In the genomic region with DNA sequence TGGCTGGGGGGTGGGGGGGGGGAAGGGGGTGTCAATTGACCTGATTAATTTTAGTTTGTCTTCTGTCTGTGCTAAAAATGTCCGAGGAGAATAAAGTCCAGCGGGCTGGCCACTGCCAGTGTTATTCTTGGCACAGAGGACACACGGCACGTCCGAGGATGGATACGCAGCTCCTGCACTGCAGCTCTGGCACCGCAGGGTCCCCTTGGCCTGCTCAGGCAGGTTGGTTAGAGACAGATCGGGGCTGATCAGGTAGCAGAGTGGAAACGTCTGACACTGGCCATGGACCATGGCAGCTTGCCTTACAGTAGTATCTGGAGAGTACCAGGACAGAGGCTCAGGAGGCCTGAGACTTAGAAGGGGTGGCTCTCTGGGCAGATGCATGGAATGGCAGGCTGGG, we compare ENCODE assay signal across 19 mouse cellular contexts. TPM values are rescaled to one million over a fixed set of nuclear protein-coding genes. Genes with fewer than 3 reads are reported as not detected.
DNase-seq lines count a peak whose midpoint lies in the region; ATAC-seq and TF ChIP-seq lines count a peak whose summit lies in the region.
"Had no signal": no experiment of that assay in that cellular context is flagged by ENCODE, and none has a peak within 500 bp of the region (broad histone marks: within the 10 kb centered on the region; RNA-seq: fewer than 3 reads in every experiment).

No protein-coding gene starts in this region.

- peaks cover 5% of the 10 kb centered on the region; the same call in 1 of the 2 replicates for H3K36me3 ChIP-seq in hindbrain, embryonic 16.5 days (ENCODE audit: control insufficient read depth, insufficient read depth, low read length)
- no peaks in the 10 kb centered on the region for H3K36me3 ChIP-seq in hindbrain, embryonic 11.5 days (ENCODE audit: control insufficient read depth, insufficient read depth, low read length)
- H3K36me3 ChIP-seq: embryonic facial prominence, embryonic 12.5 days; neural tube, embryonic 12.5 days had no signal

- H3K27ac ChIP-seq in hindbrain, embryonic 16.5 days (ENCODE audit: low read depth, low read length), result 0 out of 2 replicates have a peak overlapping the region, but pooled peaks have one; percentile 18
- no peak overlapping the region for H3K27ac ChIP-seq in hindbrain, embryonic 11.5 days (ENCODE audit: low read depth, low read length)
- H3K27ac ChIP-seq in gastrocnemius, adult 2 months, result peak overlapping the region; percentile 12; the same call in 1 of the 2 replicates
- H3K27ac ChIP-seq: embryonic facial prominence, embryonic 12.5 days; hindbrain, embryonic 15.5 days; limb, embryonic 15.5 days; neural tube, embryonic 12.5 days; stomach, postnatal 0 days had no signal

- peaks cover 2% of the 10 kb centered on the region for H3K4me1 ChIP-seq in hindbrain, embryonic 16.5 days (ENCODE audit: control insufficient read depth, insufficient read depth, low read depth, low read length)
- no peaks in the 10 kb centered on the region for H3K4me1 ChIP-seq in hindbrain, embryonic 11.5 days (replicated peaks; ENCODE audit: control insufficient read depth, insufficient read depth, low read length)
- H3K4me1 ChIP-seq: embryonic facial prominence, embryonic 12.5 days; hindbrain, embryonic 15.5 days; limb, embryonic 15.5 days; megakaryocyte, embryonic 14.5 days; neural tube, embryonic 12.5 days had no signal

- no peak overlapping the region for H3K4me2 ChIP-seq in hindbrain, embryonic 16.5 days (ENCODE audit: low read length)
- H3K4me2 ChIP-seq in hindbrain, embryonic 11.5 days (replicated peaks; ENCODE audit: low read depth, low read length), result no peak overlapping the region
- H3K4me2 ChIP-seq: embryonic facial prominence, embryonic 12.5 days; hindbrain, embryonic 15.5 days; limb, embryonic 15.5 days; lung, embryonic 14.5 days; neural tube, embryonic 12.5 days had no signal

- no peak for ATAC-seq in hindbrain, embryonic 16.5 days
- no peak for ATAC-seq in hindbrain, embryonic 11.5 days (ENCODE audit: low FRiP score)
- ATAC-seq in megakaryocyte progenitor cell, adult 5-6 weeks (replicated peaks; ENCODE audit: poor library complexity), result no peak

- no peaks in the 10 kb centered on the region for H3K27me3 ChIP-seq in hindbrain, embryonic 16.5 days (replicated peaks; ENCODE audit: control insufficient read depth, insufficient read depth, low read length)
- H3K27me3 ChIP-seq in hindbrain, embryonic 11.5 days (ENCODE audit: control insufficient read depth, insufficient read depth, low read length), result no peaks in the 10 kb centered on the region
- H3K27me3 ChIP-seq: embryonic facial prominence, embryonic 12.5 days; hindbrain, embryonic 15.5 days; limb, embryonic 15.5 days; megakaryocyte, embryonic 14.5 days; neural tube, embryonic 12.5 days had no signal

- no peak overlapping the region for H3K9ac ChIP-seq in hindbrain, embryonic 16.5 days (ENCODE audit: low read depth, low read length)
- no peak overlapping the region for H3K9ac ChIP-seq in hindbrain, embryonic 11.5 days (ENCODE audit: low read depth, low read length)
- H3K9ac ChIP-seq: embryonic facial prominence, embryonic 12.5 days; hindbrain, embryonic 15.5 days; limb, embryonic 15.5 days; lung, embryonic 14.5 days; neural tube, embryonic 12.5 days had no signal

- no peak for TF ChIP-seq CTCF in gastrocnemius, adult 2 months (IDR thresholded peaks at IDR 0.05)

- DNase-seq in cerebellum, postnatal 14 days, result peak; percentile 65 to 76
- no peak for DNase-seq in cerebellum, postnatal 4 days (ENCODE audit: low spot score in 2 of 2)
- no peak for DNase-seq in hindbrain, embryonic 11.5 days (ENCODE audit: low spot score)
- peak; percentile 83 for DNase-seq in gastrocnemius, adult 2 months
- DNase-seq in heart, postnatal 14 days, result peak; percentile 21 to 29
- DNase-seq in embryo, embryonic 9.5 days (ENCODE audit: extremely low spot score), result no peak
- DNase-seq: cerebellum, adult 9-11 months; lung, embryonic 14.5 days; retina, postnatal 1 day had no signal

- H3K4me3 ChIP-seq in hindbrain, embryonic 16.5 days (ENCODE audit: low read length), result no peak overlapping the region
- no peak overlapping the region for H3K4me3 ChIP-seq in hindbrain, embryonic 11.5 days (ENCODE audit: low read depth, low read length)
- no peak overlapping the region for H3K4me3 ChIP-seq in gastrocnemius, adult 2 months
- H3K4me3 ChIP-seq: embryonic facial prominence, embryonic 12.5 days; hindbrain, embryonic 15.5 days; limb, embryonic 15.5 days; megakaryocyte, embryonic 14.5 days; neural tube, embryonic 12.5 days had no signal

- WGBS in hindbrain, embryonic 16.5 days, result 78% methylated on average over 9 of the region's 9 CpGs
- WGBS in hindbrain, embryonic 11.5 days, result 85% methylated on average over 9 of the region's 9 CpGs

- no peaks in the 10 kb centered on the region for H3K9me3 ChIP-seq in hindbrain, embryonic 16.5 days (ENCODE audit: control insufficient read depth, low read length)
- H3K9me3 ChIP-seq in hindbrain, embryonic 11.5 days (ENCODE audit: control insufficient read depth, low read length), result no peaks in the 10 kb centered on the region
- H3K9me3 ChIP-seq: embryonic facial prominence, embryonic 12.5 days; hindbrain, embryonic 15.5 days; limb, embryonic 15.5 days; neural tube, embryonic 12.5 days had no signal

- intact Hi-C loops in gastrocnemius, adult 2 months (cut with DNase I), result no loop called here
- intact Hi-C loops in heart, postnatal 14 days (cut with DNase I), result loop anchor here (2.0 kb wide), 1 partner anchor 45 kb away; no protein-coding TSS in a partner anchor

RNA-seq across cellular contexts. Expression of a gene that starts 35.4 kb away (rescaled TPM):
- 13.3 and 14.3 TPM in 2 replicates for polyA plus RNA-seq in hindbrain, embryonic 16.5 days (2015; fragmentation: Nextera tagmentation; extraction: Ambion mirVana)
- 0.82 and 0.84 TPM in 2 replicates for polyA plus RNA-seq in hindbrain, embryonic 11.5 days (2014; fragmentation: Nextera tagmentation; extraction: Ambion mirVana)
- under 1 TPM in 1 of 2 experiments, not detected in 1; 0.08 TPM for total RNA-seq in gastrocnemius, adult 2 months (2021)
- total RNA-seq in heart, postnatal 14 days (2021), result under 1 TPM; 0.10 to 0.22 TPM
- not detected in 2 replicates for total RNA-seq in megakaryocyte progenitor cell, adult 5-6 weeks (2015)
- not detected in 2 replicates for total RNA-seq in megakaryocyte progenitor cell, adult 5-6 weeks (2017)
- total RNA-seq: granulocyte monocyte progenitor cell, adult 5-6 weeks had no signal
- polyA plus RNA-seq: spleen, adult 2 months had no signal

Comparison
In these comparisons a context has a peak if more than half of its experiments do, and no peak if none do; other contexts are left out.
1. DNase-seq: peak in cerebellum, postnatal 14 days (2 of 2), gastrocnemius, adult 2 months (single experiment) and heart, postnatal 14 days (2 of 2); none in cerebellum, postnatal 4 days (0 of 2), hindbrain, embryonic 11.5 days (single experiment) and embryo, embryonic 9.5 days (single experiment).